Mouse (Mus musculus): ENCODE measurements at regions not wholly inside any gene's neighbourhood (a gene's known extent, or its start where the extent isn't known, plus 50 kb on each side); places are given as distances from the start of the nearest gene placed in this dataset.

DNA sequence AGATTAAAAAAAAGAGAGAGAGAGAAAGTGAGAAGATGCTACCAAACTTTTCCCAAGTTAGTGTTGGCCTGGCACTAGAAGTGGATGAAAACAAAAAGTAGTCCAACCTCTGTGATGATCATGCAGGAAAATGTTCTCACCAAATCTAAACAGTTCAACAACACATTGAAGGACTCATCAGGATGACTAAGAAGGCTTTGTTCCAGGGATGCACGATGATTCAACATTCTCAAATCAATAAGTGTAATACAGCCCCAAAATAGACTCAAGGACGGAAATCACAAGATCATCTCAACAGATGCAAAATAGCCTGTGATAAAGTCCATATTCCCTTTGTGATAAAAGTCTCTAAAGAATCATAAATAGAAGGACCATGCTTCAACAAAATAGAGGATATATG is 106.3 kb downstream of the Cysltr2 start:
- TF ChIP-seq EP300 (IDR thresholded peaks at IDR 0.05) (no peak), CTCF (IDR thresholded peaks at IDR 0.05) (no peak)
- no peak for ATAC-seq

DNA sequence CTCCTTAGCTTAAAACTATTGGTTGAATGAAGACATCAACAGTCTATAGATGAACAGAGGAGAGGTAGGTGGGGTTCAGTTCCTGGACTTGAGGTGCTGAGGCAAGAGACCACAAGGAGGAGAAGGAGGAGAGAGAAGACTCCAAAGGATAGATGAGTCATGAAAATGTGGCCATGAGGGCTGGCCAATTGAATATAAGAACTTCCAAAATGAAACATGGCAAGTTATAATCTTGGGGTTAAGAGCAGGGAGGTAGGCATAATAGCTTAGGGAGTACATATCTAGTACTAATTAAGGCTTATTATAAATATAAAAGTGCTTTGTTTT is 109.9 kb downstream of the Cysltr2 start:
- TF ChIP-seq EP300 (IDR thresholded peaks at IDR 0.05) (no peak), CTCF (IDR thresholded peaks at IDR 0.05) (no peak)
- H3K4me2 ChIP-seq (replicated peaks; ENCODE audit: low read depth, low read length): no peak overlapping the region
- no peak overlapping the region for H3K27ac ChIP-seq (ENCODE audit: low read length)
- no peaks in the 10 kb centered on the region for H3K36me3 ChIP-seq (ENCODE audit: insufficient read depth, low read length)
- H3K27me3 ChIP-seq (replicated peaks; ENCODE audit: insufficient read depth, low read length): no peaks in the 10 kb centered on the region
- no peak overlapping the region for H3K4me3 ChIP-seq (ENCODE audit: low read depth, low read length)
- H3K9me3 ChIP-seq (ENCODE audit: low read length): no peaks in the 10 kb centered on the region
- DNase-seq (ENCODE audit: low spot score) (no peak), ATAC-seq (no peak)
- H3K9ac ChIP-seq (replicated peaks; ENCODE audit: low read depth): no peak overlapping the region
- H3K4me1 ChIP-seq (ENCODE audit: insufficient read depth, low read depth, low read length): no peaks in the 10 kb centered on the region

More for the DNA sequence above, 106.3 kb downstream of the Cysltr2 start:
- Histone ChIP-seq H3K36me3 (ENCODE audit: insufficient read depth, low read length) (no peaks in the 10 kb centered on the region), H3K27ac (ENCODE audit: low read length) (no peak overlapping the region), H3K9ac (replicated peaks; ENCODE audit: low read depth) (no peak overlapping the region), H3K27me3 (replicated peaks; ENCODE audit: insufficient read depth, low read length) (no peaks in the 10 kb centered on the region), H3K4me2 (replicated peaks; ENCODE audit: low read depth, low read length) (no peak overlapping the region), H3K4me1 (ENCODE audit: insufficient read depth, low read depth, low read length) (no peaks in the 10 kb centered on the region), H3K4me3 (ENCODE audit: low read depth, low read length) (no peak overlapping the region), H3K9me3 (ENCODE audit: low read length) (no peaks in the 10 kb centered on the region)
- no peak for DNase-seq (ENCODE audit: low spot score)
- WGBS: 77% methylated on average over 2 of the region's 2 CpGs

DNA sequence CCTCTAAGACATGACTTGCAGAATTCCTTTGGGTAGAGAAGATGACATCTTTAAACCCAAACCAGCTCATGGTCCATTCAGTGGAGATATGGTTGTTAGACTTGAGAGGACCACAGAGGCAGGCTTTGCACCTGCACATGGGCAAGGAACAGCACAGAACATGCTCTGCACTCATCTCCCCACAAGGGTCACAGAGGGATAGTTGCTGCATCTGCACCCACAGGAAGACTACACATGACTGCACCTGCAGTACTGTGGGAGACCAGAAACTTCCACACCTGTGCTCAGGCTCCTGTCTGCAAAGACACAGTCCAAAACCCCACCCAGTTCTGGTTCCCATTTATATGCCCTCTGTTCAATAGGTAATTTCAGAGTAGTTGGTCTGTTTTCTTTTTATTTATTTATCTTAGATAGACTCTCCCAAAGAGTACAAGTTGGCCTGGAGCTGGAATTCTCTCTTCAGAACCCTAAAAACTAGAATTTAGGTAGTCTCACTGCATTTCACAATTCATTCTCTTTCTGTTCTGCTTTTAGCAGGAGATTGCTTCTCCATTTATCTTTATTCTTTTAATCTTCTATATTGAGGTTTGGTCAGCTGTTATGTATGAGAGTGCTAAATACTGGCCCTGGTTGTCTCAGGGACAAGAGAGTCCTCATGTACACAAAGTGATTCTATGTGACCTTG is 110.4 kb downstream of the Cysltr2 start:
- no peak overlapping the region for H3K9ac ChIP-seq (replicated peaks; ENCODE audit: low read depth)
- no peaks in the 10 kb centered on the region for H3K4me1 ChIP-seq (ENCODE audit: insufficient read depth, low read depth, low read length)
- H3K27ac ChIP-seq (ENCODE audit: low read length): no peak overlapping the region
- no peaks in the 10 kb centered on the region for H3K27me3 ChIP-seq (replicated peaks; ENCODE audit: insufficient read depth, low read length)
- H3K9me3 ChIP-seq (ENCODE audit: low read length): no peaks in the 10 kb centered on the region
- H3K36me3 ChIP-seq (ENCODE audit: insufficient read depth, low read length): no peaks in the 10 kb centered on the region
- no peak overlapping the region for H3K4me2 ChIP-seq (replicated peaks; ENCODE audit: low read depth, low read length)
- ATAC-seq (no peak), DNase-seq (ENCODE audit: low spot score) (no peak)
- TF ChIP-seq EP300 (IDR thresholded peaks at IDR 0.05) (no peak), CTCF (IDR thresholded peaks at IDR 0.05) (no peak)
- no peak overlapping the region for H3K4me3 ChIP-seq (ENCODE audit: low read depth, low read length)

DNA sequence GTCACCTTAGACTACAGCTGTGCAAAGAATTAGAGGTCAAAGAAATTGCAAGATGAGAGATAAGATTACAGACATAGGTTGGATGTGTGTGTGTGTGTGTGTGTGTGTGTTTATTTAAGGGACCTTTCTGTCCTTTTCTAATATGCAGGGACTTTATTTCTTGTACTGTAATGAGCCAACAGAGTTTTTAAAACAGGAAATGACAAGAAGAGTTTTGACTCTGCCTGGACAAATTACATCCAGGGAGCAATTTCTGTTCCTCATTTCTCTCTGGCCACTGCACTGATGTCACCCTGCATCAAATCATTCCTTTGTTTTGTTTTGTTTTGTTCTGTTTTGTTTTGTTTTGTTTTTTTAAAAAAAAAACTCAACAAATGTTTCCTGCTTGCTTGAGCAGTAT is 115.3 kb downstream of the Cysltr2 start:
- Histone ChIP-seq H3K27ac (ENCODE audit: low read length) (no peak overlapping the region), H3K9ac (replicated peaks; ENCODE audit: low read depth) (no peak overlapping the region), H3K4me2 (replicated peaks; ENCODE audit: low read depth, low read length) (no peak overlapping the region), H3K9me3 (ENCODE audit: low read length) (no peaks in the 10 kb centered on the region), H3K27me3 (replicated peaks; ENCODE audit: insufficient read depth, low read length) (no peaks in the 10 kb centered on the region), H3K4me3 (ENCODE audit: low read depth, low read length) (no peak overlapping the region), H3K4me1 (ENCODE audit: insufficient read depth, low read depth, low read length) (no peaks in the 10 kb centered on the region), H3K36me3 (ENCODE audit: insufficient read depth, low read length) (no peaks in the 10 kb centered on the region)
- ATAC-seq (no peak), DNase-seq (ENCODE audit: low spot score) (peak; percentile 5)
- TF ChIP-seq EP300 (IDR thresholded peaks at IDR 0.05) (no peak), CTCF (IDR thresholded peaks at IDR 0.05) (no peak)

DNA sequence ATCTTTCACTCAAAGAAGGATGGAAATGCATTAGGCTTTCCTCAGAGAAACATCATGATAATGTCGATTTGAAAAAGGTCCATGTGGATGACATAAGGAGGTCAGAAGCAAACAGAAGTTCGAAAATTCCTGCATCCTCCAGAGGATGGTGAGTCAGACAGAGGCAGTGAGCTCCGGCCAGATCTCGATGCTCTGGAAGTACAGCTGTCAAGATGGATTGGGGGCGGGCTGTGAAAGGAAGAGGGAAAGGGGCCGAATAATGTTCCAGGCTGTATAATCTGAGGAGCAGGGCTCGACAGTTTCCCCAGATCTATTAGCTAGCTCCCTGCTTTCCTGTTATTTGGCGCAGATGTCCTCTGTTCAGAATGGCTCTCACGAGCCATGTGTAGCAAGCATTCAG is 116.6 kb downstream of the Cysltr2 start:
- WGBS: 58% methylated on average over 9 of the region's 9 CpGs

DNA sequence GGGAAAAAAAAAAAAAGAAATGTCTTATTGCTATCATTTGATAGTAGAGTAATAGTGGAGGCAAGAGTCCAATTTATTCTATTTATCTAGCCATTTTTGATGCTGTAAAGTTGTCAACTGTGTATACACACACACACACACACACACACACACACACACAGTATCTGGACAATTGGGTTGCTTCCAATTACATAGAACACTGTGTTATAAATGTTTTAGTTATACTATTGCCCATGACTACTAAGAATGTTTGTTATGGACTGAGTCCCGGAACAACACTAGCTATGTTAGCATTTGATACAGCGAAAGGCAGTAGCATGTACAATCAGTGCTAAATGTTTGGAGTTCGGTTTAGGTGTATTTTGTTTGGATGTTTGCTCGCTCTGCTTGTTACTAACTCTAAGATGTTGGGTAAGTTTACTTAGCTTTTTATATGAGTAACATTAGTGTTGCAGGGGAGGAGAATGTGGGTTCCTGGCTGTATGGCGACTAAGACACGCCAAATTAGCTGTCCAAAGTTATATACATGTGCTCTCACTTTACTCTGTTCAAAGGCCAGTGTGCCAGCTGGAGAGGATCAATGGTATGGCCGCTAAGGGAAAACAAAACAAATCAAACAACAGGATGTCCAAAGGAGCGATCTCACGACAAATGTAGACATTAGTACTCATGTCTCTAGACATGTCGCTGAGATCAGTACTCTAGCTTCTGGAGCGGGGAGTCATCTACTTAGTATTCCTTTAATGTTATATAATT is 147.6 kb downstream of the Cysltr2 start:
- Histone ChIP-seq H3K4me1 (ENCODE audit: insufficient read depth, low read depth, low read length) (no peaks in the 10 kb centered on the region), H3K27me3 (replicated peaks; ENCODE audit: insufficient read depth, low read length) (no peaks in the 10 kb centered on the region), H3K4me2 (replicated peaks; ENCODE audit: low read depth, low read length) (no peak overlapping the region), H3K9ac (replicated peaks; ENCODE audit: low read depth) (no peak overlapping the region), H3K36me3 (ENCODE audit: insufficient read depth, low read length) (no peaks in the 10 kb centered on the region), H3K9me3 (ENCODE audit: low read length) (no peaks in the 10 kb centered on the region), H3K27ac (ENCODE audit: low read length) (no peak overlapping the region), H3K4me3 (ENCODE audit: low read depth, low read length) (no peak overlapping the region)
- TF ChIP-seq CTCF (IDR thresholded peaks at IDR 0.05) (no peak), EP300 (IDR thresholded peaks at IDR 0.05) (no peak)
- WGBS: 60% methylated on average over 11 of the region's 11 CpGs
- ATAC-seq: peak; percentile 37; the same call in 1 of the 2 replicates
- DNase-seq (ENCODE audit: low spot score): peak; percentile 38

More for the DNA sequence above, 116.6 kb downstream of the Cysltr2 start:
- ATAC-seq: no peak
- DNase-seq (ENCODE audit: low spot score): peak; percentile 4
- H3K27ac ChIP-seq (ENCODE audit: low read length): no peak overlapping the region
- no peak overlapping the region for H3K9ac ChIP-seq (replicated peaks; ENCODE audit: low read depth)
- TF ChIP-seq EP300 (IDR thresholded peaks at IDR 0.05) (no peak), CTCF (IDR thresholded peaks at IDR 0.05) (no peak)
- H3K36me3 ChIP-seq (ENCODE audit: insufficient read depth, low read length): no peaks in the 10 kb centered on the region
- no peaks in the 10 kb centered on the region for H3K4me1 ChIP-seq (ENCODE audit: insufficient read depth, low read depth, low read length)
- no peaks in the 10 kb centered on the region for H3K27me3 ChIP-seq (replicated peaks; ENCODE audit: insufficient read depth, low read length)
- no peak overlapping the region for H3K4me2 ChIP-seq (replicated peaks; ENCODE audit: low read depth, low read length)
- no peaks in the 10 kb centered on the region for H3K9me3 ChIP-seq (ENCODE audit: low read length)
- no peak overlapping the region for H3K4me3 ChIP-seq (ENCODE audit: low read depth, low read length)
